Mouse (Mus musculus) brain, adult 2 months (tissue): ENCODE measurements at regions not wholly inside any gene's neighbourhood (a gene's known extent, or its start where the extent isn't known, plus 50 kb on each side); places are given as distances from the start of the nearest gene placed in this dataset.
"Not testable (repeated sequence)": the region's sequence is repeated elsewhere in the genome, so short reads cannot be mapped to it uniquely, and the experiment has no call there.

Source experiments
- DNase-seq: peaks from one replicate; pipeline ENCODE4 v3.0.0; 2011; ENCODE audit warnings: low read depth, low spot score

GRCm38 (mm10) chr15:90397691-90398377 lies 173.7 kb downstream of the Alg10b start:
- no peak for DNase-seq

GRCm38 (mm10) chr15:90400326-90401280 lies 176.5 kb downstream of the Alg10b start:
- no peak for DNase-seq

DNA sequence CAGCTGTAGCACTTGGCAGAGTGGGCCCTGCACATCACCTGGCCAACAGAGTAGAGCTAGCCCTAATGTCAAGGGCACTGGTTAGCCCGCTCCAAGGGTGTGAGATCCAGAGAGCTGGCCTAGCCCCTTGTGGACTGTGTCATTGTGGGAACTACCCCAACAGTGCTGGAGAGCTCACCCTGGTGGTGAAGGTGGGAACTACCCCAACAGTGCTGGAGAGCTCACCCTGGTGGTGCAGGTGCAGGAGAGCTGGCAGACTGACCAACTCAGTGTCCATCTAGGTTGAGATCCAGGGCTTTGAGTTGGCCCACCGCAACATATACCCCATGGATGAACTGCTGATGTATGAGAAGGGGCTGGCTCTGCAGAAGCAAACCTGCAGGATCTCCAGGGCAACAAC lies 196.7 kb downstream of the Alg10b start:
- DNase-seq = no peak

- no peak for DNase-seq
Observed at GRCm38 (mm10) chr15:90422122-90422614, 198.1 kb downstream of the Alg10b start.

GRCm38 (mm10) chr15:90431048-90431447 lies 206.9 kb downstream of the Alg10b start:
- not testable (repeated sequence) for DNase-seq

GRCm38 (mm10) chr15:90432154-90432553 lies 208.0 kb downstream of the Alg10b start:
- DNase-seq = peak; percentile 8

GRCm38 (mm10) chr15:90435286-90435685 lies 211.2 kb downstream of the Alg10b start:
- no peak for DNase-seq
